Mouse (Mus musculus): ENCODE data around the gene Nup98. TPM values are rescaled to one million over a fixed set of nuclear protein-coding genes. Genes with fewer than 3 reads are reported as not detected.

Nup98 gene
- total RNA-seq, 1 experiment from 2014 or later, result 61.0 TPM

- DNase-seq, result no peak
Observed at GRCm38 (mm10) chr7:102117382-102117781, 92.6 kb downstream of the Nup98 start.

- DNase-seq, result no peak
Observed at GRCm38 (mm10) chr7:102116579-102117331, 93.2 kb downstream of the Nup98 start, which contains the start of gene Chrna10. Gene Chrna10 (minus strand): TSS chr7:102116828.

GRCm38 (mm10) chr7:102113151-102113729 lies 96.7 kb downstream of the Nup98 start:
- no peak for DNase-seq

GRCm38 (mm10) chr7:102109746-102110145 lies 100.2 kb downstream of the Nup98 start:
- no peak for DNase-seq

GRCm38 (mm10) chr7:102109171-102109570 lies 100.8 kb downstream of the Nup98 start, which contains the start of gene Art5:
Gene Art5 (minus strand): TSS chr7:102109489.
- DNase-seq, result no peak

- DNase-seq, result no peak
Observed at GRCm38 (mm10) chr7:102108206-102108605, 101.8 kb downstream of the Nup98 start.

GRCm38 (mm10) chr7:102106700-102107141 lies 103.3 kb downstream of the Nup98 start:
- DNase-seq, result peak; percentile 16

GRCm38 (mm10) chr7:102104126-102104525 lies 105.8 kb downstream of the Nup98 start:
- no peak for DNase-seq

GRCm38 (mm10) chr7:102103555-102103954 lies 106.4 kb downstream of the Nup98 start:
- no peak for DNase-seq

GRCm38 (mm10) chr7:102102696-102103095 lies 107.3 kb downstream of the Nup98 start:
- no peak for DNase-seq

- no peak for DNase-seq
Observed at GRCm38 (mm10) chr7:102102241-102102640, 107.7 kb downstream of the Nup98 start.

- no peak for DNase-seq
Observed at GRCm38 (mm10) chr7:102101487-102101886, 108.5 kb downstream of the Nup98 start, which contains the start of gene Art1. Gene Art1 (plus strand): TSS chr7:102101743.

- DNase-seq, result no peak
Observed at GRCm38 (mm10) chr7:102100868-102101267, 109.1 kb downstream of the Nup98 start.

GRCm38 (mm10) chr7:102099760-102100661 lies 110.0 kb downstream of the Nup98 start:
- no peak for DNase-seq

- no peak for DNase-seq
Observed at GRCm38 (mm10) chr7:102087336-102087735, 122.6 kb downstream of the Nup98 start.

GRCm38 (mm10) chr7:102084041-102084696 lies 125.8 kb downstream of the Nup98 start:
- no peak for DNase-seq

GRCm38 (mm10) chr7:102082816-102083215 lies 127.2 kb downstream of the Nup98 start, which contains the start of gene Trpc2:
Gene Trpc2 (plus strand): TSS chr7:102083116.
- no peak for DNase-seq

- no peak for DNase-seq
Observed at GRCm38 (mm10) chr7:102081784-102082183, 128.2 kb downstream of the Nup98 start.

GRCm38 (mm10) chr7:102080311-102080710 lies 129.7 kb downstream of the Nup98 start:
- DNase-seq, result no peak

- DNase-seq, result no peak
Observed at GRCm38 (mm10) chr7:102078517-102078916, 131.5 kb downstream of the Nup98 start.

GRCm38 (mm10) chr7:102076714-102077296 lies 133.2 kb downstream of the Nup98 start:
- DNase-seq, result no peak
